Mouse (Mus musculus): ENCODE measurements around the gene Unc119b.

Unc119b gene

GRCm38 (mm10) chr5:115133358-115134066 is 1.3 kb downstream of the Unc119b start:
- in situ Hi-C loops (cut with MboI, MseI): no loop called here

- in situ Hi-C loops (cut with MboI, MseI): no loop called here
Measured at GRCm38 (mm10) chr5:115132465-115132864, 2.3 kb downstream of the Unc119b start.

GRCm38 (mm10) chr5:115129328-115129727 is 5.4 kb downstream of the Unc119b start:
- in situ Hi-C loops (cut with MboI, MseI): loop anchor here (5.0 kb wide), 2 partner anchors 33 to 108 kb away; partner anchors contain the start of gene Pop5

- in situ Hi-C loops (cut with MboI, MseI): loop anchor here (5.0 kb wide), 2 partner anchors 35 to 110 kb away; partner anchors contain the start of gene Pop5
Measured at GRCm38 (mm10) chr5:115127421-115128179, 7.2 kb downstream of the Unc119b start.

- in situ Hi-C loops (cut with MboI, MseI): loop anchor here (5.0 kb wide), 2 partner anchors 36 to 111 kb away; partner anchors contain the start of gene Pop5
Measured at GRCm38 (mm10) chr5:115126578-115127312, 8.0 kb downstream of the Unc119b start.

- in situ Hi-C loops (cut with MboI, MseI): loop anchor here (5.0 kb wide), 2 partner anchors 37 to 112 kb away; partner anchors contain the start of gene Pop5
Measured at GRCm38 (mm10) chr5:115125211-115125871, 9.4 kb downstream of the Unc119b start.

- in situ Hi-C loops (cut with MboI, MseI): loop anchor here (5.0 kb wide), 2 partner anchors 38 to 113 kb away; partner anchors contain the start of gene Pop5
Measured at GRCm38 (mm10) chr5:115124690-115125089, 10.1 kb downstream of the Unc119b start.

GRCm38 (mm10) chr5:115120978-115121377 is 13.8 kb downstream of the Unc119b start:
- in situ Hi-C loops (cut with MboI, MseI): no loop called here

GRCm38 (mm10) chr5:115118961-115119570 is 15.7 kb downstream of the Unc119b start, which contains the start of gene Acads:
Gene Acads, minus strand, starts transcription at chr5:115119346.
- in situ Hi-C loops (cut with MboI, MseI): no loop called here

- in situ Hi-C loops (cut with MboI, MseI): no loop called here
Measured at GRCm38 (mm10) chr5:115117467-115117866, 17.3 kb downstream of the Unc119b start.

GRCm38 (mm10) chr5:115116426-115116825 is 18.3 kb downstream of the Unc119b start:
- in situ Hi-C loops (cut with MboI, MseI): no loop called here

- in situ Hi-C loops (cut with MboI, MseI): no loop called here
Measured at GRCm38 (mm10) chr5:115114501-115114900, 20.3 kb downstream of the Unc119b start.

- in situ Hi-C loops (cut with MboI, MseI): no loop called here
Measured at GRCm38 (mm10) chr5:115113244-115113643, 21.5 kb downstream of the Unc119b start.

- in situ Hi-C loops (cut with MboI, MseI): no loop called here
Measured at GRCm38 (mm10) chr5:115111156-115111555, 23.6 kb downstream of the Unc119b start.

GRCm38 (mm10) chr5:115103253-115103652 is 31.5 kb downstream of the Unc119b start:
- in situ Hi-C loops (cut with MboI, MseI): loop anchor here (10.0 kb wide), 2 partner anchors 118 to 258 kb away; no protein-coding TSS in a partner anchor

- in situ Hi-C loops (cut with MboI, MseI): loop anchor here (10.0 kb wide), 2 partner anchors 117 to 257 kb away; no protein-coding TSS in a partner anchor
Measured at GRCm38 (mm10) chr5:115102231-115102630, 32.5 kb downstream of the Unc119b start.

GRCm38 (mm10) chr5:115100473-115100872 is 34.3 kb downstream of the Unc119b start:
- in situ Hi-C loops (cut with MboI, MseI): loop anchor here (10.0 kb wide), 2 partner anchors 116 to 256 kb away; no protein-coding TSS in a partner anchor

- in situ Hi-C loops (cut with MboI, MseI): loop anchor here (10.0 kb wide), 2 partner anchors 115 to 255 kb away; no protein-coding TSS in a partner anchor
Measured at GRCm38 (mm10) chr5:115099991-115100390, 34.8 kb downstream of the Unc119b start.

- in situ Hi-C loops (cut with MboI, MseI): no loop called here
Measured at GRCm38 (mm10) chr5:115099530-115099929, 35.2 kb downstream of the Unc119b start.

- in situ Hi-C loops (cut with MboI, MseI): no loop called here
Measured at GRCm38 (mm10) chr5:115098195-115098594, 36.6 kb downstream of the Unc119b start, which contains the start of gene Gm10401. Gene Gm10401, minus strand, starts transcription at chr5:115098295.

Measured in T-helper 2 cell (primary cell).